Mouse (Mus musculus): ENCODE results near the gene Lrrc10.

GRCm38 (mm10) chr10:117004695-117005094, 40.4 kb upstream of the Lrrc10 start:
- TF ChIP-seq CTCF (IDR thresholded peaks at IDR 0.05; ENCODE audit: insufficient read depth, low read length) (no peak), POLR2A (IDR thresholded peaks at IDR 0.05; ENCODE audit: borderline replicate concordance, extremely low read depth, low read depth, low read length) (no peak)
